Mouse (Mus musculus) bone marrow macrophage, adult 2 months (primary cell): ENCODE measurements around the gene Cyfip1. TPM values are rescaled to one million over a fixed set of nuclear protein-coding genes. Genes with fewer than 3 reads are reported as not detected.
A peak's percentile ranks its signal among the peaks of the same experiment; 100 is the strongest.

Source experiments
- H3K27ac ChIP-seq: 2 replicates; pipeline ENCODE4 v1.5.1; 2012; ENCODE audit warnings: low read depth, low read length; ENCODE audit not compliant: insufficient read depth
- H3K4me1 ChIP-seq: 2 replicates; pipeline ENCODE4 v1.6.1; 2012; ENCODE audit warnings: low read length; ENCODE audit not compliant: control insufficient read depth, insufficient read depth
- H3K4me3 ChIP-seq: 2 replicates; pipeline ENCODE4 v1.5.1; 2012; ENCODE audit warnings: mild to moderate bottlenecking, low read length, moderate library complexity; ENCODE audit not compliant: insufficient read depth
- CTCF ChIP-seq: IDR thresholded peaks from 2 replicates; pipeline ENCODE4 v1.5.1; 2012; ENCODE audit warnings: low read depth, mild to moderate bottlenecking, low read length, moderate library complexity
- POLR2A ChIP-seq: IDR thresholded peaks from 2 replicates; pipeline ENCODE4 v1.6.1; 2012; ENCODE audit warnings: mild to moderate bottlenecking, low read depth, low read length, borderline replicate concordance
- polyA plus RNA-seq: library from polyadenylated mRNA; stranded (reverse); fragments of >200 nt; gene quantifications from 2 replicates; pipeline ENCODE4 v1.2.4, GENCODE M21; 2012; ENCODE audit not compliant: missing spikeins, insufficient read depth, insufficient read length

The Cyfip1 gene
- 132 and 147 TPM in 2 replicates for polyA plus RNA-seq

DNA sequence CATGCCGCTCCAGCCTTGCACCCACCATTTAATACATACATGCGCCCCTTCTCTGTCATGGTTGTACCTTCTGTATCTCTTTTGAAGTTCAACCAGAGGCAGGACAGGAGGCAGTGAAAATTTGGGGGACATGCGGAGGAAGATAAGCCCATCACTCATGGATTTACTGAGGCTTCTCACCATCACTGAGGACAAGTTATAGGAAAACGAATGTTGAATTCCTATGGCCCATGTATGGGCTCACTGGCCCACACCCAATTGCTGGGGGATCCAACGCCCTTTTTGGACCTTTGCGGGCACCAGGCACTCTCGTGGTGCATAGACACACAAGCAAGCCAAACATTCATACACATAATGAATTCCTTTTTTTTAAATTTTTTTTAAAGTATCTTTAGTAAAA, at the start of gene Cyfip1:
Cyfip1 (plus strand) TSS at position 301 of the 400 bp plus-strand sequence.
- peak within 1 kb of the TSS; percentile 89 for H3K4me3 ChIP-seq
- H3K4me1 ChIP-seq: peaks cover 23% of the 10 kb centered on the region
- H3K27ac ChIP-seq: peak within 1 kb of the TSS; percentile 65
- TF ChIP-seq POLR2A (no peak), CTCF (no peak)

DNA sequence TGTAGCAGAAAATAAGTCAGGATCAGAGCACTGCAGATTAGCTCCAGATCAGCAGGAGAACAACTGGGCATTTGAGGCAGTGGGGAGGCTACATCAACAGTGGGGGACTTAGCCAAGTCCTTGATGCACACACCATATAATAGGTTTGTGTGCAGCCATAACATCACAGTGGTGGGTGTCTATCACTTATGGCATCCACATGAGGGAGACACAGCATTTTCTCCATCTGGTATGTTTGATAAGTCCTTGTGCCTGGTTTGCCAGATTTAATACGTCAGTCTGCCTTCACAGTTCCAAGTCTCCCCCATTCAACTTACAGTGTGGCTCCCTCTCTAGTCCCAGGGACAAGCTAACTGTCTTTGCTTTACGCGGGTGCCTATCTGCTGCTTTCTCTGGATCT, 49.3 kb upstream of the Cyfip1 start:
- no peak overlapping the region for H3K27ac ChIP-seq
- TF ChIP-seq CTCF (no peak), POLR2A (no peak)
- H3K4me3 ChIP-seq: no peak overlapping the region
- H3K4me1 ChIP-seq: peaks cover 9% of the 10 kb centered on the region

DNA sequence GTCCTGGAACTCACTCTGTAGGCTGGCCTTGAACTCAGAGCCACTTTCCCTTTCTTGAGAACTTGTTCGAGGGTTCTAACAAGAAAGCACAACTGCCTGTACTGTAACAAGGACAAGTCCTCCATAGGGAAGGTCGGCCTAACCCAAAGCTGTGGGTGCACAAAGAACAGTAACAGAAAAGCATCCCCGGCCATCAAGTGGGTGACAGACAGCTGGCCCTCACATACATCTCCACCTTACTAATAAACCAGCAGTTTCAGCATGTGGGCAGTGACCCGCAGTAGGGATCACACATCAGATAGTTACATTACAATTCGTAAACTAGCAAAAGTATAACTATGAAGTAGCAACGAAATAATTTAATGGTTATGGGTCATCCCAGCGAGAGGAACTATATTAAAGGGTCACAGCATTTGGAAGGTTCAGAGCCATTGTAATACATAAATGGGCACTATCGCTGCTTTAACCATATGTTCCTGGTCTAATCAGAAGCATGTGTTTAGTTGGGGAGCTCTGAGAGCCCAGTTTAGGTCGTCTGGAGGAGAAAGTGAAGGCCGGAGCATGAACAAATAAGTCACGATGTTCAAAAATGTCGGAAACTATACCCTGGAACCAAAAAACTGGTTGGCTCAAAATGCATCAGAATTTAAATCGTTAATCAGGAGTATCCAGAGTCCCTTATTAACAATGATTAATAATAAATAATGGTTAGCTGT, 48.2 kb upstream of the Cyfip1 start:
- no peak for TF ChIP-seq CTCF
- Histone ChIP-seq H3K4me3 (peak overlapping the region; percentile 79), H3K27ac (peak overlapping the region; percentile 44), H3K4me1 (peaks cover 6% of the 10 kb centered on the region)

DNA sequence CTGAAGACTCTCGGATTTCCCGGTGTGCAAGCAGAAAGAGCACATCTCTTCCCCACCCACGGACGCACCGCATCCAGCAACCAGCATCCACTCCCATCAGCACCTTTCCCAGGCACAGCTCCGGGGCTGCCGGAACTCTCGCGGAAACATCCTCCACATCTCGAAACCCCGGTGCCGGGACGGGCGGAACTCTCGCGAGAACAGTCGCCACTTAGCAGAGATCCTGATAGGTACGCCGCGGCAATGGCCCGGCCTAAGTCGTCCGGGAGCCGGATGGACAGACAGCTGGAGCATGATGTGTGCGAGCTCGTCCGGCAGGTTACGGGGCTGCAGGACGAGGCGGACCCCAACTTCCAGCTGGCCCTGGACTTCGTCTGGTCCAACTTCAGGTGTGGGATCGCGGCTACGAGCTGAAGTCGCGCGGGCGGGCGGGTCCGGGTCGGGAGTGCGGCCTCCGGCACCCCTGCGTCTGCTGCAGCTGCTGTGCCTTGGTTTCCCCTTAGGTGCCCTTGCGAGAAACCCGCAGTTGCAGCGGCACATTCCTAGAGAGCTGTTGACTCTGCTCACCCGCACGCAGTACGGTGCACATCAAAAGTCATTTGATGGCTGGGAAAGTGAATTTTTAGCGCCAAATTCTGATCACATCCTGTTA, 47.5 kb upstream of the Cyfip1 start, which contains the start of gene Tubgcp5:
Tubgcp5 (plus strand) TSS at position 203 of the 652 bp plus-strand sequence.
- Histone ChIP-seq H3K27ac (peak within 1 kb of the TSS; percentile 67), H3K4me3 (peak within 1 kb of the TSS; percentile 79), H3K4me1 (peaks cover 6% of the 10 kb centered on the region)
- TF ChIP-seq POLR2A (peak; percentile 4; the same call in 1 of the 2 replicates), CTCF (no peak)

DNA sequence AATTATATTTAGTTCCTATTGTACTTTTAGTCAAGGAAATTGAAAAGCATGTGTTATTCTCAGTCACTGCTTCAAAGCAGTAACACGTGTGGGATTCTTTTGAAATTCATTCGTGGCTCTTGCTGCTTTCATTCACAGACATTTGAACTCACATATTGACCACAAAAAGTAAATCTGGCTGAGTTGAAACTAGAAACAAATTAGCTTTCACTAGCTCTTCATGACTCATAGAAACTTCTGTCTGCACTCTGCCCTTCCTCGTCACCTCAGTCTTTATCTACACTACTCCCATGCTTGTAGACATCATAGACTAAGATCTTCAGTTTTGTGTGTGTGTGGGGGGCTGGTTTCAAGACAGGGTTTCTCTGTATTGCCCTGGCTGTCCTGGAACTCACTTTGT, 41.6 kb upstream of the Cyfip1 start:
- Histone ChIP-seq H3K27ac (no peak overlapping the region), H3K4me1 (0 out of 2 replicates have a peak, but pooled peaks cover 3% of the 10 kb centered on the region), H3K4me3 (no peak overlapping the region)
- no peak for TF ChIP-seq POLR2A
- no peak for TF ChIP-seq CTCF

DNA sequence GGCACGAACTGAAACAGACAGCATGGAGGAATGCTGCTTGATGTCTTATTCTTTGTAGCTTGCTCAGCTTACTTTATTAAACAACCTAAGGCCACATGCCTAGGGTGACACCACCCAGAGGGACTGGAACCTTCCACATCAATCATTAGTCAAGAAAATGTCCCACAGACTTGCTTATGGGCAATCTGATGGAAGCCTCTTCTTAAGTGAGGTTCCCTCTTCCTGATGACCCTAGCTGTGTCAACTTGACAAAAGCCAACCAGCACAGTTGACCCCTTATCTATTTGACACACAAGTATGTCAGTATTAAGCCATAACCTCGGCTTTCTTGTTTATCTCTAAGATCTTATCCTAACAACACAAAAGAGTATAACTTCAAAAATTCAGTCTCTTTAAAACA, 31.6 kb upstream of the Cyfip1 start:
- Histone ChIP-seq H3K4me3 (no peak overlapping the region), H3K27ac (no peak overlapping the region), H3K4me1 (no peaks in the 10 kb centered on the region)
- no peak for TF ChIP-seq CTCF
- TF ChIP-seq POLR2A: no peak

DNA sequence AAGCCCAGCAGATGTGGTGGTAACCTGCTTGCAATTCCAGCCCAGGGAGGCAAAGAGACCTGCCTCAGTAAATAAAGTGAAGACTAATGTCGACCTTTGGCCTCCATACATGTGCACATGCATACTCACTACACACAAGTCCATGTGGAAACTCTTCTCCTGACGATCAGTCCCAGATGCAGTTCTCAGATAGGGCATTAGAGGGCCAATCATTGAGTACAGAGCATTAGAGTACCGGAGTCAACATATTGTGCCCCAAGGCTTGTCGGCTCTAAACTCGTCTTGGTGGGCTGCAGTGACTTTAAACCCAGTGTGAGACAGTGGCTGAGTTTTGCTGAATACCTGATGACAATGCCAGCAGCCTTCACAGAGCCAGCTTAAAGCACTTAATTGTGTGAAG, 17.1 kb upstream of the Cyfip1 start:
- TF ChIP-seq CTCF (no peak), POLR2A (no peak)

DNA sequence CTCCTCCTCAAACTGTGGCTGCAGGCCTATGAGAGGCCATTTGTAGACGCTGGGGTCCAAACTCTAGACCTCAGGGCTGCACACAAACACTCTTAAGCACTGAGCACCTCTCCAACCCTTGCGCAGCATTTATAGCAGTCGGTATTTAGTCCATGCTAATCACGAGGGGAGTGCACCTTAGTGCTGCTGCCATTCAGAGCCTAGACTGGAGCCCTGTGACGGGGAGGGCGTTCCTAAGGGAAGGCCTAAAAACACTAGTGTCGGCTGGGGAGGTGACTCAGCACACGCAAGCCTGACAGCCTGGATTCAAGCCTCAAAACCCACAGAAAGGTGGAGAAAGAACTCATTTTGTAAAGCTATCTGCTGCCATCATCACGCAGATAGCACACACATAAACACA, 14.0 kb upstream of the Cyfip1 start:
- no peak overlapping the region for H3K27ac ChIP-seq
- TF ChIP-seq POLR2A: no peak
- TF ChIP-seq CTCF: no peak
- H3K4me1 ChIP-seq: peaks cover 3% of the 10 kb centered on the region; the same call in 1 of the 2 replicates
- no peak overlapping the region for H3K4me3 ChIP-seq

More for the DNA sequence above, 17.1 kb upstream of the Cyfip1 start:
- Histone ChIP-seq H3K27ac (no peak overlapping the region), H3K4me3 (no peak overlapping the region), H3K4me1 (no peaks in the 10 kb centered on the region)

DNA sequence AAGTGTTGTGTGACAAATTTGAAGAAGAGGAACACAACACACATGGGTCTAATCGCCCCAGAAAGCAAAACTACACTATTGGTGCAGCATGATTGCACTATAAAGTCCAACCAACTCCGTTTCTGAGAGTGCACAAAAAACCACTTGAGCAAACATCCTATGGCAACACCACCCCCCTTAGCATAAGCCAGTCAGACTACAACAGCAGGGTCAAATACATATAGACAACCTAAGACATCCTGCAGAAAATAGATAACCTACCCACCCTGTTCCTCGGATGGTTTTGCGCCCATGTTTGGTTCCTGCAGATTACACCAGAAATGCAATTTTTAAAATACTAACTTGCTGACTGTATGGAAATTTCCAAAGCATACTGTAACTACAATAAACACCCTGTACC, 4.7 kb upstream of the Cyfip1 start:
- H3K4me3 ChIP-seq: no peak overlapping the region
- H3K27ac ChIP-seq: no peak overlapping the region
- TF ChIP-seq CTCF (no peak), POLR2A (no peak)
- 0 out of 2 replicates have a peak, but pooled peaks cover 3% of the 10 kb centered on the region for H3K4me1 ChIP-seq

DNA sequence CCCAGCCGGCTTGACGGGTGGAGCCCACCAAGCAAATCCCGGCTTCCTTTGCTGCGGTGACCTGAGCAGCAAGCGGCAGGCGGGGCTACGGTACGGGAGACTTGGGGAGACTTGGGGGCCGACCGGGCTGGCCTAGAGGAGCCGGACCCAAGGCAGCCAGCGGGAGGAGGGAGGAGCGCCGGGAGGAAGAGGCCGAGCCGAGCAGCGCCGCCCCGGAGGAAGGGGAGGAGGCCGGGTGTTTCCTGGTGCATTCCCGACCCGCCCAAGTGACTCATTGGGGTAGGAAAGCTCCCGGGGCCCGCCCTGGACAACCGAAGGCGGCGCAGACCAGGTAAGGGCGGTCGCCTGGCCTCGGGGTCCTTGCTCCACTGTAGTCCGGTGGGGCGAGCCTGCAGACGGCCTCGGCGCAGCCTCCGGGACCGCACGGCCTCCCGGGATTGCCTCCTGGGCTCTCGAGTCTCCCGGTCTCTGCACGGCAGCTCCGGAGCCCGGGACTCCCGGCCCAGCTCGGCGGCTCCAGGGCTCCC, 495 bp downstream of the Cyfip1 start:
- TF ChIP-seq POLR2A (no peak), CTCF (no peak)
- peak overlapping the region; percentile 65 for H3K27ac ChIP-seq
- H3K4me3 ChIP-seq: peak overlapping the region; percentile 89
- peaks cover 29% of the 10 kb centered on the region for H3K4me1 ChIP-seq
